ENCODE assay signal across 12 mouse cellular contexts in genomic region chr3:67375063-67375462, GRCm38 (mm10). TPM values are rescaled to one million over a fixed set of nuclear protein-coding genes. Genes with fewer than 3 reads are reported as not detected.
DNase-seq lines count a peak whose midpoint lies in the region; ATAC-seq lines count a peak whose summit lies in the region.
"Had no signal": no experiment of that assay in that cellular context is flagged by ENCODE, and none has a peak within 500 bp of the region (broad histone marks: within the 10 kb centered on the region; RNA-seq: fewer than 3 reads in every experiment).

TSS of gene Gm17402 (minus strand) at chr3:67375163.

- no peak within 1 kb of the TSS for H3K27ac ChIP-seq in kidney, embryonic 15.5 days
- no peak within 1 kb of the TSS for H3K27ac ChIP-seq in embryonic facial prominence, embryonic 11.5 days (replicated peaks; ENCODE audit: low read depth, low read length)
- no peak within 1 kb of the TSS for H3K27ac ChIP-seq in hindbrain, embryonic 16.5 days (ENCODE audit: low read depth, low read length)
- H3K27ac ChIP-seq in midbrain, embryonic 16.5 days (ENCODE audit: low read length) = no peak within 1 kb of the TSS

- ATAC-seq in kidney, embryonic 15.5 days (replicated peaks; ENCODE audit: low FRiP score) = no peak
- no peak for ATAC-seq in embryonic facial prominence, embryonic 11.5 days (replicated peaks; ENCODE audit: insufficient number of reproducible peaks, low FRiP score, low TSS enrichment, low read depth)
- no peak for ATAC-seq in hindbrain, embryonic 16.5 days
- ATAC-seq in midbrain, embryonic 16.5 days = no peak

- peak within 1 kb of the TSS; percentile 56 for H3K4me3 ChIP-seq in kidney, embryonic 15.5 days (replicated peaks)
- peak within 1 kb of the TSS; percentile 40 for H3K4me3 ChIP-seq in embryonic facial prominence, embryonic 11.5 days (ENCODE audit: low read depth, low read length)
- peak within 1 kb of the TSS; percentile 72 for H3K4me3 ChIP-seq in hindbrain, embryonic 16.5 days (ENCODE audit: low read length)
- H3K4me3 ChIP-seq in midbrain, embryonic 16.5 days (ENCODE audit: low read depth, low read length) = peak within 1 kb of the TSS; percentile 65

- H3K36me3 ChIP-seq in kidney, embryonic 15.5 days = no peaks in the 10 kb centered on the region
- H3K36me3 ChIP-seq in embryonic facial prominence, embryonic 11.5 days (replicated peaks; ENCODE audit: control insufficient read depth, insufficient read depth, low read depth, low read length) = no peaks in the 10 kb centered on the region
- H3K36me3 ChIP-seq in hindbrain, embryonic 16.5 days (ENCODE audit: control insufficient read depth, insufficient read depth, low read length) = no peaks in the 10 kb centered on the region
- H3K36me3 ChIP-seq in midbrain, embryonic 16.5 days (ENCODE audit: control insufficient read depth, insufficient read depth, low read length) = no peaks in the 10 kb centered on the region

- no peaks in the 10 kb centered on the region for H3K9me3 ChIP-seq in kidney, embryonic 15.5 days (replicated peaks)
- H3K9me3 ChIP-seq in embryonic facial prominence, embryonic 11.5 days (replicated peaks; ENCODE audit: control insufficient read depth, low read length) = no peaks in the 10 kb centered on the region
- no peaks in the 10 kb centered on the region for H3K9me3 ChIP-seq in hindbrain, embryonic 16.5 days (ENCODE audit: control insufficient read depth, low read length)
- H3K9me3 ChIP-seq in midbrain, embryonic 16.5 days (replicated peaks; ENCODE audit: control insufficient read depth, low read length, poor library complexity, severe bottlenecking) = no peaks in the 10 kb centered on the region

- peak within 1 kb of the TSS; percentile 91 for H3K4me2 ChIP-seq in kidney, embryonic 15.5 days
- H3K4me2 ChIP-seq in embryonic facial prominence, embryonic 11.5 days (ENCODE audit: low read depth, low read length) = peak within 1 kb of the TSS; percentile 84
- H3K4me2 ChIP-seq in hindbrain, embryonic 16.5 days (ENCODE audit: low read length) = peak within 1 kb of the TSS; percentile 95
- H3K4me2 ChIP-seq in midbrain, embryonic 16.5 days (ENCODE audit: low read length) = peak within 1 kb of the TSS; percentile 94

- peaks cover 26% of the 10 kb centered on the region for H3K27me3 ChIP-seq in kidney, embryonic 15.5 days
- H3K27me3 ChIP-seq in embryonic facial prominence, embryonic 11.5 days (ENCODE audit: control insufficient read depth, insufficient read depth, low read length) = no peaks in the 10 kb centered on the region
- peaks cover 3% of the 10 kb centered on the region for H3K27me3 ChIP-seq in hindbrain, embryonic 16.5 days (replicated peaks; ENCODE audit: control insufficient read depth, insufficient read depth, low read length)
- H3K27me3 ChIP-seq in midbrain, embryonic 16.5 days (ENCODE audit: control insufficient read depth, insufficient read depth, low read depth, low read length) = peaks cover 14% of the 10 kb centered on the region

- WGBS in kidney, embryonic 15.5 days = 25% methylated on average over 3 of the region's 3 CpGs
- 51% methylated on average over 3 of the region's 3 CpGs for WGBS in embryonic facial prominence, embryonic 11.5 days
- WGBS in hindbrain, embryonic 16.5 days = 63% methylated on average over 3 of the region's 3 CpGs
- WGBS in midbrain, embryonic 16.5 days = 45% methylated on average over 3 of the region's 3 CpGs

- H3K9ac ChIP-seq in kidney, embryonic 15.5 days = 0 out of 2 replicates have a peak within 1 kb of the TSS, but pooled peaks have one; percentile 43
- H3K9ac ChIP-seq in embryonic facial prominence, embryonic 11.5 days (replicated peaks; ENCODE audit: low read length) = 0 out of 2 replicates have a peak within 1 kb of the TSS, but pooled peaks have one; percentile 51
- peak within 1 kb of the TSS; percentile 75 for H3K9ac ChIP-seq in hindbrain, embryonic 16.5 days (ENCODE audit: low read depth, low read length)
- H3K9ac ChIP-seq in midbrain, embryonic 16.5 days (ENCODE audit: low read depth, low read length) = peak within 1 kb of the TSS; percentile 74

- DNase-seq in kidney, postnatal 36 days = no peak
- peak; percentile 4 for DNase-seq in embryonic facial prominence, embryonic 11.5 days (ENCODE audit: low spot score)
- DNase-seq in adrenal gland, adult 18-20 months (ENCODE audit: low spot score in 2 of 2) = no peak
- DNase-seq in cerebellum, adult 9-10 months = no peak
- no peak for DNase-seq in spleen, postnatal 10 days (ENCODE audit: low spot score in 2 of 2)
- DNase-seq: thymus, postnatal 4 days had no signal

- peaks cover 10% of the 10 kb centered on the region for H3K4me1 ChIP-seq in kidney, embryonic 15.5 days
- H3K4me1 ChIP-seq in embryonic facial prominence, embryonic 11.5 days (ENCODE audit: control insufficient read depth, insufficient read depth, low read length) = no peaks in the 10 kb centered on the region
- peaks cover 4% of the 10 kb centered on the region; the same call in 1 of the 2 replicates for H3K4me1 ChIP-seq in hindbrain, embryonic 16.5 days (ENCODE audit: control insufficient read depth, insufficient read depth, low read depth, low read length)
- H3K4me1 ChIP-seq in midbrain, embryonic 16.5 days (ENCODE audit: control insufficient read depth, insufficient read depth, low read length) = peaks cover 3% of the 10 kb centered on the region

RNA-seq across cellular contexts. Expression of gene Gm17402, which starts in this region (rescaled TPM):
- not detected in 2 replicates for polyA plus RNA-seq in kidney, embryonic 15.5 days (2015; fragmentation: Nextera tagmentation; extraction: Ambion mirVana)
- not detected in 2 replicates for polyA plus RNA-seq in embryonic facial prominence, embryonic 11.5 days (2014; fragmentation: Nextera tagmentation; extraction: Ambion mirVana)
- not detected in 2 replicates for polyA plus RNA-seq in hindbrain, embryonic 16.5 days (2015; fragmentation: Nextera tagmentation; extraction: Ambion mirVana)
- polyA plus RNA-seq in midbrain, embryonic 16.5 days (2015; fragmentation: Nextera tagmentation; extraction: Ambion mirVana) = not detected in 2 replicates
- not detected for total RNA-seq in adrenal gland, adult 18-20 months (2021)
- total RNA-seq: common myeloid progenitor, adult 5-6 weeks; megakaryocyte-erythroid progenitor cell, adult 5-6 weeks had no signal
- polyA plus RNA-seq: Patski had no signal

Comparison
In these comparisons a context has a peak if more than half of its experiments do, and no peak if none do; other contexts are left out.
1. Peak in DNase-seq, H3K4me3 ChIP-seq, H3K9ac ChIP-seq and H3K4me2 ChIP-seq in embryonic facial prominence, embryonic 11.5 days; RNA of the gene not detected or under 1 TPM.